Mouse (Mus musculus) bone marrow, adult 2 months (tissue): ENCODE results near the gene Dnah7a.
"Not testable (repeated sequence)": the region's sequence is repeated elsewhere in the genome, so short reads cannot be mapped to it uniquely, and the experiment has no call there.

Experiments
- CTCF ChIP-seq: fragments of 200-500 bp; IDR thresholded peaks from 2 replicates; pipeline ENCODE4 v1.5.1; 2011; ENCODE audit warnings: low read length, control low read depth; ENCODE audit not compliant: control insufficient read depth, insufficient read depth
- POLR2A ChIP-seq: fragments of 200-500 bp; IDR thresholded peaks from 2 replicates; pipeline ENCODE4 v1.6.1; 2011; ENCODE audit warnings: low read depth, mild to moderate bottlenecking, control low read depth, low read length, borderline replicate concordance; ENCODE audit not compliant: control insufficient read depth

- TF ChIP-seq CTCF, POLR2A: not testable (repeated sequence)
Measured at GRCm38 (mm10) chr1:53534826-53535225, 171.8 kb downstream of the Dnah7a start.
